29 mouse cellular contexts compared by ENCODE assay signal in genomic region chr15:97747486-97747885, GRCm38 (mm10). TPM values are rescaled to one million over a fixed set of nuclear protein-coding genes. Genes with fewer than 3 reads are reported as not detected.
"Had no signal": no experiment of that assay in that cellular context is flagged by ENCODE, and none has a peak within 500 bp of the region (broad histone marks: within the 10 kb centered on the region; RNA-seq: fewer than 3 reads in every experiment).

No protein-coding gene starts in this region.

- H3K27ac ChIP-seq: embryonic facial prominence, embryonic 10.5 days; embryonic facial prominence, embryonic 12.5 days; embryonic facial prominence, embryonic 13.5 days; embryonic facial prominence, embryonic 15.5 days; forebrain, embryonic 10.5 days; forebrain, embryonic 12.5 days; forebrain, embryonic 13.5 days; forebrain, embryonic 15.5 days; gastrocnemius, adult 2 months; heart, adult 2 months had no signal

- H3K9ac ChIP-seq: embryonic facial prominence, embryonic 12.5 days; embryonic facial prominence, embryonic 13.5 days; embryonic facial prominence, embryonic 15.5 days; forebrain, embryonic 12.5 days; forebrain, embryonic 13.5 days; forebrain, embryonic 15.5 days; forebrain, postnatal 0 days had no signal

- DNase-seq: cerebellum, adult 8-10 months; cerebellum, adult 9-10 months; cerebellum, adult 9-11 months; cerebellum, postnatal 10 days; cerebellum, postnatal 14 days; cerebellum, postnatal 25 days; cerebellum, postnatal 36 days; embryo, embryonic 11 days; forebrain, postnatal 0 days; gastrocnemius, adult 2 months; gastrocnemius, postnatal 10 days; gastrocnemius, postnatal 14 days; gastrocnemius, postnatal 25 days; gastrocnemius, postnatal 36 days; heart, adult 18-20 months; heart, adult 2 months had no signal

- H3K9me3 ChIP-seq: embryonic facial prominence, embryonic 10.5 days; embryonic facial prominence, embryonic 12.5 days; embryonic facial prominence, embryonic 13.5 days; embryonic facial prominence, embryonic 15.5 days; forebrain, embryonic 10.5 days; forebrain, embryonic 12.5 days; forebrain, embryonic 13.5 days; forebrain, embryonic 15.5 days had no signal

- H3K4me3 ChIP-seq: embryonic facial prominence, embryonic 10.5 days; embryonic facial prominence, embryonic 12.5 days; embryonic facial prominence, embryonic 13.5 days; embryonic facial prominence, embryonic 15.5 days; forebrain, embryonic 10.5 days; forebrain, embryonic 12.5 days; forebrain, embryonic 13.5 days; forebrain, embryonic 15.5 days; gastrocnemius, adult 2 months; heart, adult 2 months had no signal

- H3K27me3 ChIP-seq: embryonic facial prominence, embryonic 12.5 days; embryonic facial prominence, embryonic 13.5 days; embryonic facial prominence, embryonic 15.5 days; forebrain, embryonic 12.5 days; forebrain, embryonic 13.5 days; forebrain, embryonic 15.5 days had no signal

- H3K36me3 ChIP-seq: embryonic facial prominence, embryonic 10.5 days; embryonic facial prominence, embryonic 12.5 days; embryonic facial prominence, embryonic 15.5 days; forebrain, embryonic 10.5 days; forebrain, embryonic 12.5 days; forebrain, embryonic 15.5 days had no signal

- ATAC-seq: forebrain, embryonic 13.5 days; forebrain, embryonic 14.5 days; forebrain, embryonic 15.5 days; forebrain, embryonic 16.5 days; forebrain, postnatal 0 days had no signal

RNA-seq across cellular contexts. Expression of gene Endou, which starts 16.3 kb away (rescaled TPM):
- polyA plus RNA-seq: embryonic facial prominence, embryonic 11.5 days; erythroblast, embryonic 14.5 days; forebrain, embryonic 11.5 days had no signal

RNA-seq across cellular contexts. Expression of gene Rapgef3, which starts 20.3 kb away (rescaled TPM):
- polyA plus RNA-seq: erythroblast, embryonic 14.5 days had no signal
